Mouse (Mus musculus): ENCODE results near the gene Adad2.

- no peak for TF ChIP-seq POLR2A (IDR thresholded peaks at IDR 0.05; ENCODE audit: borderline replicate concordance, extremely low read depth, insufficient read depth, insufficient read length, poor library complexity, severe bottlenecking)
- no peak for TF ChIP-seq CTCF (IDR thresholded peaks at IDR 0.05; ENCODE audit: borderline replicate concordance, extremely low read depth, insufficient read depth, insufficient read length)
These were observed 24.8 kb downstream of the Adad2 start for GRCm38 (mm10) chr8:119637381-119637780.
